Mouse (Mus musculus): ENCODE data around the gene Cxcr4.

The Cxcr4 gene

GRCm38 (mm10) chr1:128592211-128592741 is at the start of gene Cxcr4:
Gene Cxcr4, minus strand, starts transcription at chr1:128592293.
- no peak for TF ChIP-seq GATA4 (IDR thresholded peaks at IDR 0.05; ENCODE audit: insufficient replicate concordance, low read length)

GRCm38 (mm10) chr1:128639707-128640107 is 47.6 kb upstream of the Cxcr4 start:
- no peak for TF ChIP-seq GATA4 (IDR thresholded peaks at IDR 0.05; ENCODE audit: insufficient replicate concordance, low read length)

- no peak for TF ChIP-seq GATA4 (IDR thresholded peaks at IDR 0.05; ENCODE audit: insufficient replicate concordance, low read length)
Observed at GRCm38 (mm10) chr1:128637230-128637740, 45.2 kb upstream of the Cxcr4 start.

- no peak for TF ChIP-seq GATA4 (IDR thresholded peaks at IDR 0.05; ENCODE audit: insufficient replicate concordance, low read length)
Observed at GRCm38 (mm10) chr1:128636258-128637229, 44.5 kb upstream of the Cxcr4 start.

GRCm38 (mm10) chr1:128633711-128634379 is 41.8 kb upstream of the Cxcr4 start:
- TF ChIP-seq GATA4 (IDR thresholded peaks at IDR 0.05; ENCODE audit: insufficient replicate concordance, low read length), result no peak

GRCm38 (mm10) chr1:128632522-128632921 is 40.4 kb upstream of the Cxcr4 start:
- TF ChIP-seq GATA4 (IDR thresholded peaks at IDR 0.05; ENCODE audit: insufficient replicate concordance, low read length), result no peak

- TF ChIP-seq GATA4 (IDR thresholded peaks at IDR 0.05; ENCODE audit: insufficient replicate concordance, low read length), result no peak
Observed at GRCm38 (mm10) chr1:128626144-128626678, 34.1 kb upstream of the Cxcr4 start.

GRCm38 (mm10) chr1:128623594-128623887 is 31.4 kb upstream of the Cxcr4 start:
- no peak for TF ChIP-seq GATA4 (IDR thresholded peaks at IDR 0.05; ENCODE audit: insufficient replicate concordance, low read length)

GRCm38 (mm10) chr1:128622867-128623593 is 30.9 kb upstream of the Cxcr4 start:
- no peak for TF ChIP-seq GATA4 (IDR thresholded peaks at IDR 0.05; ENCODE audit: insufficient replicate concordance, low read length)

- no peak for TF ChIP-seq GATA4 (IDR thresholded peaks at IDR 0.05; ENCODE audit: insufficient replicate concordance, low read length)
Observed at GRCm38 (mm10) chr1:128617654-128618310, 25.7 kb upstream of the Cxcr4 start.

- TF ChIP-seq GATA4 (IDR thresholded peaks at IDR 0.05; ENCODE audit: insufficient replicate concordance, low read length), result no peak
Observed at GRCm38 (mm10) chr1:128616586-128616985, 24.5 kb upstream of the Cxcr4 start.

GRCm38 (mm10) chr1:128615459-128615806 is 23.3 kb upstream of the Cxcr4 start:
- no peak for TF ChIP-seq GATA4 (IDR thresholded peaks at IDR 0.05; ENCODE audit: insufficient replicate concordance, low read length)

- no peak for TF ChIP-seq GATA4 (IDR thresholded peaks at IDR 0.05; ENCODE audit: insufficient replicate concordance, low read length)
Observed at GRCm38 (mm10) chr1:128614653-128615458, 22.8 kb upstream of the Cxcr4 start.

GRCm38 (mm10) chr1:128608119-128608518 is 16.0 kb upstream of the Cxcr4 start:
- no peak for TF ChIP-seq GATA4 (IDR thresholded peaks at IDR 0.05; ENCODE audit: insufficient replicate concordance, low read length)

All from liver, adult (tissue).